Mouse (Mus musculus): Measurements from ENCODE around the gene Dut. TPM values are rescaled to one million over a fixed set of nuclear protein-coding genes. Genes with fewer than 3 reads are reported as not detected.
A peak's percentile ranks its signal among the peaks of the same experiment; 100 is the strongest.

Gene Dut
- total and polyA plus RNA-seq, 2 experiments, result 8.6 to 16.8 TPM

DNA sequence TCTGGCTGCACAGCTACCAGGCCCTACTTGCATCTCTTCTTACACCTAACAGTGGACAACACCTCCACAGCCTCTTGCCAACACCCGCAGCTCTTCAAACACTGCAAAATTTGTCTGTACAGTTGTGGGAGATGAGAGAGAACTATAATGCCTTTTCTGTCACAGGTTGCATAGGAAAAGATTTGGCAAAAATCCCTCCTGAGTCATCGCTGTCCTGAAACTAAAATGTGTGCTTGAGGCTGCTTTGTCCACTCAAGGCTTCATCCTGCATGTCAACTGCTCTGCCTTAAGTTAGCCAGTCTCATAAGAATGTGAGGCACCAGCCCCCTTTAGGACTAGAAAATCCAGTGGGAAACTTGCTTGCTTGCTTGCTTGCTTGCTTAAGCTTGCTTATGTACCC, 12.9 kb upstream of the Dut start:
- no peaks in the 10 kb centered on the region for H3K4me1 ChIP-seq (ENCODE audit: control insufficient read depth, insufficient read depth, low read length)
- H3K36me3 ChIP-seq (ENCODE audit: control insufficient read depth, insufficient read depth, low read length), result no peaks in the 10 kb centered on the region
- no peak overlapping the region for H3K4me3 ChIP-seq (ENCODE audit: insufficient read depth, low read depth, low read length)
- no peak for DNase-seq (ENCODE audit: extremely low read depth, low read depth, low spot score)
- no peaks in the 10 kb centered on the region for H3K79me2 ChIP-seq (ENCODE audit: control insufficient read depth, insufficient read depth, low read length)
- TF ChIP-seq CTCF (IDR thresholded peaks at IDR 0.05; ENCODE audit: low read depth, low read length) (no peak), POLR2A (IDR thresholded peaks at IDR 0.05; ENCODE audit: extremely low read depth, insufficient read depth, low read length) (no peak)
- no peak overlapping the region for H3K27ac ChIP-seq (replicated peaks; ENCODE audit: insufficient read depth, low read depth, low read length)
- no peak overlapping the region for H3K9ac ChIP-seq (ENCODE audit: low read depth, low read length)
- WGBS, result 96% methylated on average over 2 of the region's 2 CpGs
- H3K27me3 ChIP-seq (ENCODE audit: control insufficient read depth, insufficient read depth, low read length), result no peaks in the 10 kb centered on the region

DNA sequence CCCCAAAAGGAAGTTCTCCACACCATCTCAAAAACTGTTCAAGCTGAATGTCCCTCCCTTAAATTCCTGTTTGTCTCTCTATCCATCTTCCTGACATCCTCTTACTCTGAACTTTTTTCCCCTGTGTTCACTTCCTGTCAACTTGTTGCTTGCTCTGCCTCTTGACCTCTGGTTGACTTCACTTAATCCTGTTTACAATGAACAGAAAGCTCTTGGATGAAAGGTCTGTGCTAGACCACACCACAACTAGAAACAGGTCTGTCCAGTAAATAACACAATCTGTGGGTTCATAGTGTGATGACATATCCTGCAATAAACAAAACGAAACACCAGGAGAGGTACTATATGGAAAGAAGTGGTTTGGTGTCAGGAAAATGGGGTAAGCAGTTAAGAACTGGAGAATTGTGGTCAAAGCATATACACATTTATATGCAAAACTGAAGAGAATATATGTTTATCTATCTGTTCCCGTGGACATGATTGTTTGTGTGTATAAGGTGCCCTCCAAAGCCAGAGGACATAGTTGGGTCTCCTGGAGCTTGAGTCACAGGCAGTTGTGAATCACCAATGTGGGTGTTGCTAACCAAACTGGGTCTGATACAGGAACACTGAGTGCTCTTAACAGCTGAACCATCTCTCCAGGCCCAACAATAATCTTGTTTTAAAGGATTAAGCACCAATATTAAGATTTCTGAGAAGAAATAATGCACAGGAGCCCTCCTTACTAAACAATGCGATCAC, 1.3 kb upstream of the Dut start:
- peak; percentile 22 for DNase-seq (ENCODE audit: extremely low read depth, low read depth, low spot score)
- Histone ChIP-seq H3K27me3 (ENCODE audit: control insufficient read depth, insufficient read depth, low read length) (no peaks in the 10 kb centered on the region), H3K4me3 (ENCODE audit: insufficient read depth, low read depth, low read length) (no peak overlapping the region), H3K4me1 (ENCODE audit: control insufficient read depth, insufficient read depth, low read length) (peaks cover 7% of the 10 kb centered on the region), H3K9ac (ENCODE audit: low read depth, low read length) (no peak overlapping the region), H3K36me3 (ENCODE audit: control insufficient read depth, insufficient read depth, low read length) (no peaks in the 10 kb centered on the region), H3K27ac (replicated peaks; ENCODE audit: insufficient read depth, low read depth, low read length) (0 out of 2 replicates have a peak overlapping the region, but pooled peaks have one; percentile 12), H3K79me2 (ENCODE audit: control insufficient read depth, insufficient read depth, low read length) (no peaks in the 10 kb centered on the region)
- TF ChIP-seq POLR2A (IDR thresholded peaks at IDR 0.05; ENCODE audit: extremely low read depth, insufficient read depth, low read length), result no peak
- WGBS, result 86% methylated on average over 3 of the region's 3 CpGs

- TF ChIP-seq CTCF (IDR thresholded peaks at IDR 0.05; ENCODE audit: low read depth, low read length) (no peak), POLR2A (IDR thresholded peaks at IDR 0.05; ENCODE audit: extremely low read depth, insufficient read depth, low read length) (no peak)
- Histone ChIP-seq H3K79me2 (ENCODE audit: control insufficient read depth, insufficient read depth, low read length) (no peaks in the 10 kb centered on the region), H3K4me1 (ENCODE audit: control insufficient read depth, insufficient read depth, low read length) (peaks cover 7% of the 10 kb centered on the region), H3K36me3 (ENCODE audit: control insufficient read depth, insufficient read depth, low read length) (no peaks in the 10 kb centered on the region), H3K27me3 (ENCODE audit: control insufficient read depth, insufficient read depth, low read length) (no peaks in the 10 kb centered on the region), H3K27ac (replicated peaks; ENCODE audit: insufficient read depth, low read depth, low read length) (peak overlapping the region; percentile 18; the same call in 1 of the 2 replicates), H3K4me3 (ENCODE audit: insufficient read depth, low read depth, low read length) (no peak overlapping the region), H3K9ac (ENCODE audit: low read depth, low read length) (no peak overlapping the region)
- DNase-seq (ENCODE audit: extremely low read depth, low read depth, low spot score), result no peak
- WGBS, result 10% methylated on average over 9 of the region's 9 CpGs
Observed at GRCm38 (mm10) chr2:125246669-125247068, 321 bp upstream of the Dut start.

DNA sequence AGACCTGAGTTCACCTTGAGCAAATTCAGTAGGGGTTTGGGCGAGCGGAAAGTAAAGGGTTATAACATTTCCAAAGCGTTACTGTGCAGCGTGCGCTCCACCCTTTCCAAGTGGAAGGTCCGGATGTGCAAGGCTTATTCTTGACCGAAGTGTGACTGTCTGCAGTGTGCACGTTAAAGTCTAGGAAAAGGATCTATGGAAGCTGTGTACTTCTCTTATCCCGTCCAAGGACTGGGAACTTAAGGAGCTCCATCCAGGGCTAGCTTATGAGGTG, 909 bp downstream of the Dut start:
- Histone ChIP-seq H3K36me3 (ENCODE audit: control insufficient read depth, insufficient read depth, low read length) (no peaks in the 10 kb centered on the region), H3K9ac (ENCODE audit: low read depth, low read length) (peak overlapping the region; percentile 70), H3K4me3 (ENCODE audit: insufficient read depth, low read depth, low read length) (peak overlapping the region; percentile 70), H3K27ac (replicated peaks; ENCODE audit: insufficient read depth, low read depth, low read length) (no peak overlapping the region), H3K4me1 (ENCODE audit: control insufficient read depth, insufficient read depth, low read length) (peaks cover 7% of the 10 kb centered on the region), H3K27me3 (ENCODE audit: control insufficient read depth, insufficient read depth, low read length) (no peaks in the 10 kb centered on the region), H3K79me2 (ENCODE audit: control insufficient read depth, insufficient read depth, low read length) (no peaks in the 10 kb centered on the region)
- TF ChIP-seq CTCF (IDR thresholded peaks at IDR 0.05; ENCODE audit: low read depth, low read length) (no peak), POLR2A (IDR thresholded peaks at IDR 0.05; ENCODE audit: extremely low read depth, insufficient read depth, low read length) (no peak)
- DNase-seq (ENCODE audit: extremely low read depth, low read depth, low spot score), result peak; percentile 12
- 1% methylated on average over 9 of the region's 9 CpGs for WGBS

GRCm38 (mm10) chr2:125248256-125248655, 1.3 kb downstream of the Dut start:
- H3K79me2 ChIP-seq (ENCODE audit: control insufficient read depth, insufficient read depth, low read length), result no peaks in the 10 kb centered on the region
- H3K9ac ChIP-seq (ENCODE audit: low read depth, low read length), result peak overlapping the region; percentile 70; the same call in 1 of the 2 replicates
- 36% methylated on average over 8 of the region's 8 CpGs for WGBS
- peaks cover 7% of the 10 kb centered on the region for H3K4me1 ChIP-seq (ENCODE audit: control insufficient read depth, insufficient read depth, low read length)
- no peak for TF ChIP-seq CTCF (IDR thresholded peaks at IDR 0.05; ENCODE audit: low read depth, low read length)
- TF ChIP-seq POLR2A (IDR thresholded peaks at IDR 0.05; ENCODE audit: extremely low read depth, insufficient read depth, low read length), result no peak
- no peak overlapping the region for H3K27ac ChIP-seq (replicated peaks; ENCODE audit: insufficient read depth, low read depth, low read length)
- peak overlapping the region; percentile 70 for H3K4me3 ChIP-seq (ENCODE audit: insufficient read depth, low read depth, low read length)
- H3K27me3 ChIP-seq (ENCODE audit: control insufficient read depth, insufficient read depth, low read length), result no peaks in the 10 kb centered on the region
- no peak for DNase-seq (ENCODE audit: extremely low read depth, low read depth, low spot score)
- no peaks in the 10 kb centered on the region; the same call in 1 of the 2 replicates for H3K36me3 ChIP-seq (ENCODE audit: control insufficient read depth, insufficient read depth, low read length)

GRCm38 (mm10) chr2:125249339-125249738, 2.3 kb downstream of the Dut start:
- H3K27me3 ChIP-seq (ENCODE audit: control insufficient read depth, insufficient read depth, low read length), result no peaks in the 10 kb centered on the region
- WGBS, result 84% methylated on average over 4 of the region's 4 CpGs
- H3K4me1 ChIP-seq (ENCODE audit: control insufficient read depth, insufficient read depth, low read length), result peaks cover 7% of the 10 kb centered on the region
- no peak overlapping the region for H3K9ac ChIP-seq (ENCODE audit: low read depth, low read length)
- TF ChIP-seq CTCF (IDR thresholded peaks at IDR 0.05; ENCODE audit: low read depth, low read length) (no peak), POLR2A (IDR thresholded peaks at IDR 0.05; ENCODE audit: extremely low read depth, insufficient read depth, low read length) (no peak)
- peaks cover 2% of the 10 kb centered on the region; the same call in 1 of the 2 replicates for H3K36me3 ChIP-seq (ENCODE audit: control insufficient read depth, insufficient read depth, low read length)
- H3K4me3 ChIP-seq (ENCODE audit: insufficient read depth, low read depth, low read length), result no peak overlapping the region
- DNase-seq (ENCODE audit: extremely low read depth, low read depth, low spot score), result no peak
- H3K79me2 ChIP-seq (ENCODE audit: control insufficient read depth, insufficient read depth, low read length), result no peaks in the 10 kb centered on the region
- H3K27ac ChIP-seq (replicated peaks; ENCODE audit: insufficient read depth, low read depth, low read length), result no peak overlapping the region

Data from liver, adult 2 months (tissue).